Mouse (Mus musculus) megakaryocyte-erythroid progenitor cell, adult 5-6 weeks (primary cell): ENCODE results near the gene Fasl. TPM values are rescaled to one million over a fixed set of nuclear protein-coding genes. Genes with fewer than 3 reads are reported as not detected.

ENCODE experiments used
- ATAC-seq: replicated peaks from 2 replicates; pipeline ENCODE4 v1.8.0; 2016; ENCODE audit warnings: mild to moderate bottlenecking, inconsistent platforms; ENCODE audit not compliant: severe bottlenecking, poor library complexity, low FRiP score, low TSS enrichment
- total RNA-seq, 2 experiments: library from RNA; stranded (forward) in 1 of 2; stranded (reverse) in 1 of 2; fragments of 200-1000, 215-1000 nt in 1 of 2; fragments of >200 nt in 1 of 2; fragmentation: Nextera tagmentation in 1 of 2; gene quantifications; 2 replicates each; pipeline ENCODE4 v1.2.3; 2014 to 2017

Fasl gene
- total RNA-seq, 2 experiments from 2014 or later, result 3.2 TPM; not detected in 1

DNA sequence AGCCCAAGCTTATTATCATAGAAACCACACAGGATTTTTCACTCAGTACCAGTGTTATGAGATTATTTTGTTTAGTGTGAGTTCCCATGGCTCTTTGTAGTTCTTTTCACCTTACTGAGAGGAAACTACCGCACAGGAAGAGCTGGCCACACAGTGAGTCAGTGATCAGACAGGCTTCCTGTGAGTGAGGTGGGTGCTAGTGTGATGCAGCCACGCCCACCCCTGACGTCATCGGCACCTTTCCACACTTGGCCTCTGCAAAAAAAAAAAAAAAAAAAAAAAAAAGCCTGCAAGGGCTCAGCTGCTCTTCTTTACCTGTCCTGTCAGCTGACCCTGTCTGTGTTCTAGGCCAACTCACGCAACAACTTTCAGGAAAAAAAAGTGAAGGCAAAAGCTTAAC lies 21.6 kb downstream of the Fasl start:
- peak; percentile 76 for ATAC-seq

DNA sequence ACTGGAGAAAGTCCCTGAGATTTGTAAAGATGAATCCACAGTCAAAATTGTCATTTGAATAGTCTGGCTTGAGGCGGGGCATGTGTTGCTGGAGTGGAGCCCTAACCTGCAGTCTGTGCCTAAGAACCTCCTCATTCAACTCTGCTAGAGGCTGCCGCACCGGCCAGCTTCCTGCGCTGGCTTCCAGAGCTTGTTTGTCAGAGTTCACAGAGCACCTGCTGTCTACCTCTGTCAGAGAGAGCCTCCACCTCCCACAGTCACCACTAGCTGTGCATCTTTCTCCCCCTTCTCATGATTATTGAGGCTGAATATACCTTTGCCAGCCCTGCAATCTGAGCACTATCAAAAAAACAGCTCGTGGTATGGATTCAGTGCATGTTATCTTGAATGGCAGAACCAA lies 22.4 kb downstream of the Fasl start:
- ATAC-seq, result peak; percentile 42

DNA sequence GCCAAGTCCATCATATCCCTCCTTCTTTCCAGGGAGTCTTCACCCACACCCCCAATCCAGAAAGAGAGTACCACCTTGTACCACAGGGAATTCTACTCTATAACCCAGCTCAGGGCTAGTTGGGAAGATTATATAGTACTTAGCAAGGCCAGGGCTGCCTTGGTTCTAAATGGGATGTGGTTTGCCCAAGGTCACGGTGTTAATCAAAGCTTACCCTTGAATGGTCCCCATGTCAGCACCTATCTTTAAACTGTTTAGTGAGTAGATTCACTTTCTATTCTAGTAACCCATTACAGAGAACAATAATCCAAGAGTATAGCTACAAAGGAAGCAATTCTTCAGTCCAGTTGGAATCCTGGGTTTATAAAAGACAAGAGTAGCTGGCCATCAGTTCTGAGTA lies 23.3 kb downstream of the Fasl start:
- no peak for ATAC-seq

DNA sequence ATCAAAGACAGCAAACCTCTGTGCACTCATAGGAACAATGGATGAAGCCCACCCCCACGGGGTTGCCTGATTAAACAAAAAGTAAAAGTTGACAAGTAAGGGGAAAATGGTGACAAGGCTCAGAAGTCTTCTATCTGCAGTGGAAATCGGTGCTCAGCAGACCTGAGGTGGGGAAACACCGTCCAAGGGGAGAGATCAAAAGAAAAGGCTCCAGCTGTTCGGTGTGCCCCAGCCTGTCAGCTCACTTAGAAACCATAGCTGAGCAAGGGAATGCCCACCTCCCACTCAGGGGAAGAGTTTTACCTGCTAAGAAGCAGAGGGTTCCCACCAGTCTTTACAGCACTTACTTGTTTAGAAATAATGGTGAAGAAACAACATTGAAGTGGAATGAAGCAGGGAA lies 26.7 kb downstream of the Fasl start:
- no peak for ATAC-seq

DNA sequence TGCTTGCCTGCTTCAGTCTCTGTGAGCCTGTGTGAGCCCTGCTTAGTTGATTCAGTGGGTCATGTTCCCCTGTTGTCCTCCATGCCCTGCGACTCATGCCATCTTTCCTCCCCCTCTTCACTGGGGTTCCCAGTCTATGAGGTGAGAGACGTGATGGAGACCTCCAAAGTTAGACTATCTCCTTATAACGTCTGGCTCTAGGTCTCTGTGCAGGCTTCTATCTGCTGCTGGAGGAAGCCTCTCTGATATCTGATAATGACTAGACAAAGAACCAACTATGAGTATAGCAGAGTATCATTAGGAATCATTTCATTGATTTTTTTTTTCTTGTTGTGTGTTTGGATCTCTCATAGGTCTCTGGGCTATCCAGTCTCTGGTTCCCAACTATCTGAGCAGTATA lies 31.7 kb downstream of the Fasl start:
- peak; percentile 55 for ATAC-seq

DNA sequence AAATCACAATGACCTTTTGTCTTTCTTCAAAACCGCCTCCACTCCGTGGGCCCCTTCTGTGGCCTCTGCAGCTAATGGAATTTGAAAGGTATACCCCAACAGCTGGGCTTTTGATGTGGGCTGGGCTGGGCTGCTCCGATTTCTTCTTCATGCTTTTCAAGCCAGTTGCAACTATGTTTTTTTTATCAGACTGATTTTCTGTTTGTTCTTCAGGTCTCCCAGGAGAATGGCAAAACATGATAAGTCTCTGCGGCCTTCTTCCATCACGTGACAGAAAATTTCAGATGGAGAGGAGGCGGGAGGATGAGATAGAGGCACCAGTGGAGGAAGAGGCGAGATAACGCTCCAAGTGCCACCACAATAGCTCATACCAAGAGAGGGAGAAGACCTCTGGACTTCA lies 37.0 kb downstream of the Fasl start:
- ATAC-seq, result peak; percentile 89

DNA sequence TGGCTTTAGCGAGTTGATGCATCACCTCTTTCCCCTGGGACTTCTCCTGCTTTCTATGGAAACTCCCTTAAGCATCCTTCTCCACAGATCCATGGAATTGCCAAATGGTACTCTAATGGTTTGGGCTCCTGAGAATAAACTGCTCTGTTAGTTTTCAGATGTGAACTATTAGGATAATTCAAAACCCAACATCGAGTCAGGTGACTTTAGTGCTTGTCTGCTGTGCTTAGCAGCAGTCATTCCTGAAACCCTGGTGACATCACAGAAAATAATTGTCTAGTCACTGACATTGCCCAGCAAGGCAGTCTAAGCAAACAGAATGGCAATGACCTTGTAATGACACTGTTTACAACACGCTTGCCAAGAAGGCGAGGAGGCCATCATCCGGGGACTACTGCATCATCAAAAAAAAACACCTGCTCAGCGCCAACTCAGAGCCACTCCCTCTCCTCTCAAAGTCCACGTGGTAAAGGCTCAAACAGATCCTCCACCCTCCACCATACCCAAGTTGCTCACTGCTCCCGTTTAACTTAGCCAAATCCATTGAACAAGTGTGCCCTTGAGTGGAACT lies 37.7 kb downstream of the Fasl start:
- peak; percentile 38 for ATAC-seq

DNA sequence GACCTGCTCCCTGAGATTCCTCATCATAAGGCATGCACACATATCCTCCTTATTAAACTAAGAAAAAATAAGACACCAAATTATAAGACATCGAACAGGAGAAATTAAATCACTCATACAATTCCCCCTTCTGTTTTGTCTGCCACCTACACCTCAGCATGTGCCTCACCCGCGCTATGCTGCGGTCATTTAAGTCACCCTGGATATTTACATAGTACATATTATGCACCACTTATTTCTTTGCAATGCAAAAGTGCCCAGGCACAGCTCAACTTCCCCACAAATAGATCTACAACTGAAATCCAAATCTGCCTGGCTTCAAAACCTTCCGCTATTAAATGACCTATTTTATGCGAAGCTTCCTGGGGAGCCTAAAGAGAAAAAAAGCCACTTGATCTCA lies 39.6 kb downstream of the Fasl start:
- no peak for ATAC-seq

DNA sequence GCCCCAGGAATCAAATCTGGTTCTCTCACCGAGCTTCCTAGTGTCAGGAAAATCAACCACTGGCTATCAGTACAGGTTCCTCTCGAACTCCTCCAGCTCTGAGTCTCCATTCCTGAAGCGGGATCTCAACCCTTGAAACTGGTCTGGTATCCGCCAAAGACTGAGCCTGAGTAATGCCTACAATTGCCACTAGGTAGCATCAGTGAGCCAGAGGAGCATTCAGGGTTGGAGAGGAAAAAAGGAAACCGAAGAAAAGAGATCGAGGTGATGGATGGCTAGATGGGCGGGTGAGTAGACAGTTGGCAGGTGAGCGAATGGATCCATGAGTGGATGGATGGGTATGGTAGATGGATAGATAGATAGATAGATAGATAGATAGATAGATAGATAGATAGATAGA lies 40.2 kb downstream of the Fasl start:
- peak; percentile 59 for ATAC-seq

DNA sequence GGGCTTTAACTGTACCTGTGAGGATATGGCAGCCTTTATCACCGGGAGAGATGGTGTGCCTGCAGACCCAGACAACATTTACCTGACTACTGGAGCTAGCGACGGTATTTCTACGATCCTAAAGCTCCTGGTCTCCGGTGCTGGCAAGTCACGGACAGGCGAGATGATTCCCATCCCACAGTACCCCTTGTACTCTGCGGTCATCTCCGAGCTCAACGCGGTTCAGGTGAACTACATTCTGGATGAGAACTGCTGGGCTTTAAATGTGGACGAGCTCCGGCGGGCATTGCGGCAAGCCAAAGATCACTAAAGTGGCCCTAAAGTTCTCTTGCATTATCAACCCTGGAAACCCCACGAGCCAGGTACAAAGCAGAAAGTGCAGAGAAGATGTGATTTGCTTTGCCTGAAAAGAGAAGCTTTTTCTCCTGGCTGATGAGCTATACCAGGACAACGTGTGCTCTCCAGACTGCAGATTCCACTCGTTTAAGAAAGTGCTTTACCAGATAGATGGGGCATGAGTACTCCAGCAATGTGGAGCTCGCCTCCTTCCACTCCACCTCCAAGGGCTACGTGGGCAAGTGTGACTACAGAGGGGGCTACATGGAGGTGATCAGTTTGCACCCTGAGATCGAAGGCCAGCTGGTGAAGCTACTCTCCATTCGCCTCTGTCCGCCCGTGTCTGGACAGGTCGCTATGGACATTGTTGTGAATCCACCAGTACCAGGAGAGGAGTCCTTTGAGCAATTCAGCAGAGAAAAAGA lies 41.6 kb downstream of the Fasl start:
- ATAC-seq, result no peak

DNA sequence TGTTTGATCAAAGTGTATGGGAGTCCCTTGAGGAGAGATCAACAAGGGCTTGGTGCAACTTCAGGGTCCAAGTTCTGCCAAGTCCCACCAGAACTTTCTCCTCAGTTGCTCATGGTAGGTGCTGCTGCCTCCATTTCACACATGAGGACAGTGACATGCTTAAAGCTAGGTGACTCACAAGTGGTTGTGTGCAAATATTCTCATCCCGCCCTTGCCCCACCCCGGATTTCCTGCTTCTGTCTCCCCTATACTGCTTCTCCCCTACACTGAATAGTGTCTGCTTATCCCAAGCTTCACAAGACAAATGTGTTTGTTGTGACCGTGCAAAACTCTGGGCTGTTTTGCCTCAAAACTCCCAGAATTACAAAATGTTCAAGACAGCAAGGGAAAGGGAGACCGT lies 43.4 kb downstream of the Fasl start:
- no peak for ATAC-seq

DNA sequence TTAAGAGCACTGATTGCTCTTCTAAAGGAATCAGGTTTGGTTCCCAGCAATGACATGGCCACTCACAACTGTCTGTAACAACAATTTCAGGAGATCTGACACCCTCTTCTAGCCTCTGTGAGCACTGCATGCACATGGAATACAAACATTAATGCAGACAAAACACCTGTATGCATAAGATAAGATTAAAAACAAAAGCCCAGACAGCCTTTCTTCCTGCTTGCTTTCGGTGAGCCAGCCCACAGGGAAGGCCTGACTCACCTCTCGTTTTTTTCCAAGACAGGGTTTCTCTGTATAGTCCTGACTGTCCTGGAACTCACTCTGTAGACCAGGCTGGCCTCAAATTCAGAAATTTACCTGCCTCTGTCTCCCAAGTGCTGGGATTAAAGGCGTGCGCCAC lies 44.1 kb downstream of the Fasl start:
- peak; percentile 35; the same call in 1 of the 2 replicates for ATAC-seq

DNA sequence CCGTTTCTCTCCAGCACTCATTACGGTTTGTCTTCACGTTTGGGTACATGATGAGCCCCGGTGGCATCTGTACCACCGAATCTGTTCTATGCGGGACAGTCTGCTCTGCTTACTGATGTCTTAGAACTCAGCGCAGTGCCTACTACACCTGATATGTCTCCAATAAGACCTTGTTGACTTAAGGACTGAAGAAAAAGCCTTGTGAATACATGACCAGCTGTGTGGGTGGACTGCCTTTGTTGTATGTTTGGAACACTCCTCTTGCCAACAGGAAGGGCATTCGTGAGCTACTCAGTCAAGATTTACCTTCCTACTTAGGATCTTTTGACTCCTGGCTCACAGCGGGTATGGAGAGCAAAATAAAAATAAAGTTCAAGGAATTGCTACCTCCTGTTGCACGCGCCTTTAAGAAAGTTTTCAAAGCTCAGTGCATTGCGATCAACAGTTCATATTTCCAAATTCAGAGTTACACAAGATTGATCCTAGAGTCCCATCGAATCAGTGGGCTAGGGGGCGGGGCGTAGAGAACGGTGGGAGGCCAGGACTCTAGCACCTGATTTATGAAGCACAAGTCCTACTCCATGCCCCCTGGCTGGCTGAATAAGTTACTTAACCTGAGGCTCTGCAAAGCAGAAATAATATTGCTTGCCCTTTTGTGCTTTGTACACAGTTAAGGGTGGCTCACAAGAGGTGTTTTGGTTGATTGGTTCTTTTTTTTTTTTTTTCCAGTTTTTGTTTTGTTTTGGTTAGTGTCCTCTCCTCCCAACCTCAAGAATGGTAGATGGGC lies 45.6 kb downstream of the Fasl start:
- ATAC-seq, result no peak

DNA sequence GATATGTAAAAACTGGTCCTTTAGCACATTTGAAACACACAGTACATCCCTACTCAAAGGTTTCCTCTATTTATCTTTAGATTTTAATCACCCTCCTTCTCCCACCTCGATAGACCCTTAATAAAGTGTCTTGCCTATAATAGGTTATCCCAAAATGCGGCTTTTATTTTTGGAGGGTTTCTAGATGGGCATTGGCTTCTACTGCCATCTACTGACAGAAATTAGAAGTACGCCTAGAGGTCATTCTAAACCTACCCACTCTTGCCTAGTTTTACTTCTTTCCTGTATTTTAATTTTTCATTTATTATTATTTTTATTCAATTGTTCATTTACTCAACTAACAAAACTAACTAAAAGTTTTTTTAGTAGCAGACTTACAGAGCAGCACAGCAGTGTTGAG lies 51.4 kb downstream of the Fasl start:
- 0 out of 2 replicates have a peak, but pooled peaks have one; percentile 31 for ATAC-seq

DNA sequence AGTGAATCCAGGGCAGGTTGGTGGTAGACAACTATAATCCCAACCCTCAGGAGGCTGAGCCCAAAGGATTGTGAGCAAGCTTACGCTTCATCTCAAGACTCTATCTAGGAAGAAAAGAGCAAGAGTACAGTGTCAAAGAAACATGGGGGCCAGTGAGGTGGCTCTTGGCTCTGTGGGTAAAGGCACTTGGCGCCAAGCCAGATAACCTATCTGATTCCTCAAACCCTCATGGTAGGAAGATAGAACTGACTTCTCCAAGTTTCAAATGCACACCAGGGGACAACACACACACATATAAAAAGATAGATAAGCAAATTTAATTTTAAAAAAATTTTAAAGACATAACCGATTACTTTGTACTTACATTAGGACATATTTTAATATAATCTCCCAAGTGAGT lies 52.0 kb downstream of the Fasl start:
- peak; percentile 58 for ATAC-seq

DNA sequence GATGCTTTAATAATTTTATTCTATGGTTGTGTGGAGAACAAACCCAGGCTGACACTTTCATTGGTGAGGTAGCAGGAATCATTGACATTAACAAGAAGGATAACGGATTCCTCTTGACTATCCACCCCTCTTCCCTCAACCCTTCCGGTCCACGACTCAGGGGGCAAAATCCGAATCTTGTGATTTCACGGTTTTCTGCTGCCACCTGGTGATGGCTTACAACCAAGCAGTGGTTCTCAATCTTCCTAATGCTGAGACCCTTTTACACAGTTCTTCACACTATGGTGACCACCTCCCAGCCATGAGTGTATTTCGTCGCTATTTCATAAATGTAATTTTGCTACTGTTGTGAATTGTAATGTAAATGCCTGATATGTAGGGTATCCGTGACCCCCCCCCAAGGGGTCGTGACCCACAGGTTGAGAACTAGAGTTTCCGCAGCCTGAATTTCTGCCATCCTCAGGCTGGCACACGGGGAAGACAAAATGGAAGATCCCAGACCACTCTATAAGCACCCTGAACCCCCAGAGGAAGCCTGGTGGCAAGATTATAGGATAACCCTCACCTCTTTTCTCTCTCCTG lies 52.7 kb downstream of the Fasl start:
- peak; percentile 59 for ATAC-seq

DNA sequence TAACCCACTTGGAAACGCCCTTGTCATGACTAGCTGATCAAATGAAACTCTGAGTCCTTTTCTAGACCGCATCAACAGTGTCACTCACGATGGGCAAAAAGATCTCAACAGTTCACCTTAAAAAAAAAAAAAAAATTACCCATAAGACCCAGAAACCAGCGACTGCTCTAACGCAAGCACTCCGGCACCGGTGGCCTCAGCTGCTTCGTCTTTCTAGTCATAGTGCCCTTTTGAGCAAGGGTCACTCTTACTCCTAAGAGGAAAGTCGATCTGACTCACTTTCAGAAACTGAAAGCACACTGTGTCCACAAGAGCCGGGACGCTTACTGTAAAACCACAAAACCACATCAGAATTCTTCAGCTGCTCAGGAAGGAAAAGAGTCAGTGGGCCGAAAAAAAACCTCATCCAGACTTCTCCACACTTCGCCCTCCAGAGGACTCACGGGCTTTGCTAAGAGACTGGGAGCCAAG lies 53.5 kb downstream of the Fasl start:
- ATAC-seq, result peak; percentile 30

DNA sequence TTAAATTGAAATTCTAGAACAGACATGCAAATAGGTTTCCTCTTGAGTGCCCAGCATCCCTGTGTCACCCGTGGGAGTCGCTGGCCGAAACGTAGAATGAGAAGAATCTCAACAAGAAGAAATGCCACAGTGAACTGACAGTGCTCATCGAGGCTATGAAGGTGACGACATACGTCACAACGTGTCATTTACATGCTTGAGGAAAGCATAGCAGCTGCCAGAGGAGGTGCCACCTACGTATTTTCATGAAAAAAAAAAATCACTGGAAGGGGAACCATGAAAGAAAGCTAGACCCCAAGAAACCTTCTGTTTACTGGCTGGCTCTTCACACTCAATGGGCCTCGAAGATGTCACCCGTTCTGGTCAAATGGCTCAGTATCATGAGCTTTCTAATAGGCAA lies 54.0 kb downstream of the Fasl start:
- ATAC-seq, result no peak
